Mouse (Mus musculus): ENCODE measurements around the gene Itsn2.
"Not testable (repeated sequence)": the region's sequence is repeated elsewhere in the genome, so short reads cannot be mapped to it uniquely, and the experiment has no call there.

The Itsn2 gene

GRCm38 (mm10) chr12:4598666-4599428 lies 6.4 kb downstream of the Itsn2 start:
- no peak for DNase-seq

GRCm38 (mm10) chr12:4599713-4600112 lies 7.3 kb downstream of the Itsn2 start:
- DNase-seq, result no peak

- no peak for DNase-seq
Measured at GRCm38 (mm10) chr12:4606625-4607024, 14.2 kb downstream of the Itsn2 start.

GRCm38 (mm10) chr12:4614722-4615121 lies 22.3 kb downstream of the Itsn2 start:
- DNase-seq, result no peak

GRCm38 (mm10) chr12:4624201-4624600 lies 31.8 kb downstream of the Itsn2 start:
- peak; percentile 16 for DNase-seq

- no peak for DNase-seq
Measured at GRCm38 (mm10) chr12:4632957-4633356, 40.5 kb downstream of the Itsn2 start.

- DNase-seq, result no peak
Measured at GRCm38 (mm10) chr12:4638438-4638837, 46.0 kb downstream of the Itsn2 start.

- no peak for DNase-seq
Measured at GRCm38 (mm10) chr12:4640737-4641136, 48.3 kb downstream of the Itsn2 start.

GRCm38 (mm10) chr12:4656813-4657212 lies 64.4 kb downstream of the Itsn2 start:
- DNase-seq, result no peak

GRCm38 (mm10) chr12:4664929-4665674 lies 72.7 kb downstream of the Itsn2 start:
- no peak for DNase-seq

- DNase-seq, result no peak
Measured at GRCm38 (mm10) chr12:4665675-4666037, 73.2 kb downstream of the Itsn2 start.

- DNase-seq, result peak; percentile 11
Measured at GRCm38 (mm10) chr12:4676336-4676735, 83.9 kb downstream of the Itsn2 start.

- DNase-seq, result no peak
Measured at GRCm38 (mm10) chr12:4679971-4680370, 87.5 kb downstream of the Itsn2 start.

GRCm38 (mm10) chr12:4685441-4685840 lies 93.0 kb downstream of the Itsn2 start:
- no peak for DNase-seq

- no peak for DNase-seq
Measured at GRCm38 (mm10) chr12:4688386-4688785, 95.9 kb downstream of the Itsn2 start.

GRCm38 (mm10) chr12:4689341-4689740 lies 96.9 kb downstream of the Itsn2 start:
- DNase-seq, result no peak

- DNase-seq, result no peak
Measured at GRCm38 (mm10) chr12:4691193-4691592, 98.8 kb downstream of the Itsn2 start.

- no peak for DNase-seq
Measured at GRCm38 (mm10) chr12:4694534-4694933, 102.1 kb downstream of the Itsn2 start.

- DNase-seq, result not testable (repeated sequence)
Measured at GRCm38 (mm10) chr12:4705626-4706025, 113.2 kb downstream of the Itsn2 start.

- DNase-seq, result no peak
Measured at GRCm38 (mm10) chr12:4706175-4706574, 113.7 kb downstream of the Itsn2 start.

GRCm38 (mm10) chr12:4706901-4707300 lies 114.5 kb downstream of the Itsn2 start:
- no peak for DNase-seq

GRCm38 (mm10) chr12:4707488-4708017 lies 115.1 kb downstream of the Itsn2 start:
- DNase-seq, result no peak

- DNase-seq, result no peak
Measured at GRCm38 (mm10) chr12:4708296-4708695, 115.9 kb downstream of the Itsn2 start.

All from cerebellum, adult 9-10 months (tissue).